Mouse (Mus musculus): ENCODE data around the gene Mib2. TPM values are rescaled to one million over a fixed set of nuclear protein-coding genes. Genes with fewer than 3 reads are reported as not detected.
"Not testable (repeated sequence)": the region's sequence is repeated elsewhere in the genome, so short reads cannot be mapped to it uniquely, and the experiment has no call there.

Gene Mib2
- total RNA-seq (2021), result 10 to 100 TPM; 25.9 to 27.1 TPM
- long read RNA-seq, experiment 1, transcript Mib2-201 (19 exons, 3,642 nt), result major isoform, 9 of 34 reads
- long read RNA-seq, experiment 1, partial matches to known transcripts, result 11 of 34 reads
- long read RNA-seq, experiment 1, other reads (novel, unspliced or antisense), result 14 of 34 reads
- long read RNA-seq, experiment 2, transcript Mib2-201 (19 exons, 3,642 nt), result major isoform, 5 of 58 reads
- long read RNA-seq, experiment 2, partial matches to known transcripts, result 12 of 58 reads
- long read RNA-seq, experiment 2, other reads (novel, unspliced or antisense), result 41 of 58 reads

DNA sequence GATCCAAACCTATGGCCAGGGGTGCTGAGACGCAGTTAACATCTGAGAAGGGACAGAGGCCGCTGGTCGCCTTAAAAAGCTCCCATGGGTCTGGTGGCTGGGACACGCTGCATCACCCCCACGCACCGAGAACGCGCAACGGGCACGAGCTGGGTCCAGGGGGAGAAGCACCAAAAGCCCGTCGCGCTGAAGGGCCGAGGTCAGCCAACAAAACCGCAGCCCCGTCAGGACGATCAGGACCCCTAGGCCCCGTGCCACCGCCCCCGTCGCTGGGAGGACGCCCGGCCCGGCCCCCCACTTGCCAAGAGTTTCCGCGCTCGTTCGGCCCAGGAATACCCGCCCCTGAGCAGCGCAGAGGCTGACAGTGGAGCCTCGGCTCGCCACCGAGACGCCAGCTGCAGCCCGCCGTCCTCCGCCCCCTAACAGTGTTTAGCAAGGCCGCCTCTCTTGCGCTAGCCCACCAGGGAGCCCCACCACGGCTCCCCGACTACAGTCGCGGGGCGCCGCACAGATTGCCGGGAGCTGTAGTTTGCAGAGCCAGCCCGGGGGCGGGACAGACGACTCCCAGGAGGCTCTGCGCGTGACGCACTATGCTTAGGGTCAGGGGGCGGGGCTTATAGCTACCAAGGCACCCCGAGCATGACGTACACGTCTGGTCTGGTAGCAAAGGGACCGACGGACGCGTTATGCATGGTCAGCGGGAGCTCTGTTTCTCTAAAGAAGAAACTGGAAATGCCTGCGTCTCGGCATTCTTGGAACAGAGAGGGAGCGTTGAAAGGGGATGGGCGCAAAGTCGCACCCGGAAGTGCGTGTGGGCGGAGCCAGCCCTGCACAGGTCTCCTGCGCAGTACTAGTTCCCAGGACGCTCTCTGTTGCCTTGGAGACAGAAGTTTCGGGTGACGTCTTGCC lies at the start of gene Mib2:
Gene Mib2 (minus strand): TSS at position 510 of the 909 bp plus-strand sequence.
- DNase-seq (ENCODE audit: low spot score in 2 of 2), result peak; percentile 90 to 98

GRCm38 (mm10) chr4:155710521-155711252 lies 41.7 kb upstream of the Mib2 start:
- no peak for DNase-seq (ENCODE audit: low spot score in 2 of 2)

DNA sequence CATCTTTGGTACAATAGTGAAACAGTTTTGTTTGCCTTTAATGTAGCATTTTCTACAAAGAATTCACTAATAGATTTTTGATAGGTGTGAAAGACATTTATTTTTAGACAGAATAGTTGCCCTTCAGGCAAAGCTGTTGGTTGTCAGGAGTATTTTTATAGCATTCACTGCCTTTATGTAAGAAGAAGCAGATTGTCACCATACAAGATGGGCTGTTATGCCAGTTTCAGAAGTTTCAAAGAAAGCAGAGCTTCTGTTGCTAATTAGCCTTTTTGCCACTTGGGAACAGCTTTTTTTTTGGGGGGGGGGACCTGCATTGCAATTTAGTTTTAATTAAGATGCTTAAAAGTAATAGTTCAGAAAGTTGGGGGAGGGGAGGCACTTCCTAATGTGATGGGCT lies 40.0 kb upstream of the Mib2 start:
- DNase-seq (ENCODE audit: low spot score in 2 of 2), result no peak

DNA sequence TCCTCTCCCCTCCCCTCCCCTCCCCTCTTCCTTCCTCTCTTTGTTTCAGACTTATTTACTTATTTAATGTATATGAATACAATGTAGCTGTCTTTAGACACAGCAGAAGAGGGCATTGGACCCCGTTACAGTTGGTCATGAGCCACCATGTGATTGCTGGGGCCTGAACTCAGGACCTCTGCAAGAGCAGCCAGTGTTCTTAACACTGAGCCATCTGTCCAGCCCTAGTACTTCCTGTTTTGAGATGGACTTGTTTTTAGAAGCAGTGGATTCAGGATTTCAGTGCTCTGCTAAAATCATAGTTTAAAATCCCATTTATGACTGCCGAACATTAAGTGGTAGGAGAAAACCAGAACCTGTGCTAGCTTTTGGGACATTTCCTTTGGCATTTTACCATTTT lies 39.6 kb upstream of the Mib2 start:
- DNase-seq (ENCODE audit: low spot score in 2 of 2), result no peak

DNA sequence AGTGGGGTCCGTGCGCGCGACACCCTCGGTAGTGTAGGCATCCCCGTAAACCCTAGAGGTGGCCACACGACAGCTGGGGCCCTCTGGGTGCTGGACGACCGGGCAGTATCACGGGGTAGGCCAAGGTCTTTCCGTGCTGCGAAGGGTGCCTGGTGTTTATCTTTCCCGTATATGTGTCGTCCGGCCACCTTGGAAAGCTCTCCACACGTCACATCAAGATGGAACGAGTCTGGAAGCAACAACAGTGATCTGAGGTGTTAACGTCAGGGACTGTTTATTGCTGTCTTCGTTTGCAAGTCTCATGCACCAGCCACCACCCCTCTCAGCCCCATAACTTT lies 36.6 kb upstream of the Mib2 start:
- DNase-seq (ENCODE audit: low spot score in 2 of 2), result no peak

- peak; percentile 89 to 93 for DNase-seq (ENCODE audit: low spot score in 2 of 2)
Measured at GRCm38 (mm10) chr4:155704721-155705591, 36.0 kb upstream of the Mib2 start, which contains the start of gene Ssu72. Gene Ssu72, plus strand, starts transcription at chr4:155704800.

DNA sequence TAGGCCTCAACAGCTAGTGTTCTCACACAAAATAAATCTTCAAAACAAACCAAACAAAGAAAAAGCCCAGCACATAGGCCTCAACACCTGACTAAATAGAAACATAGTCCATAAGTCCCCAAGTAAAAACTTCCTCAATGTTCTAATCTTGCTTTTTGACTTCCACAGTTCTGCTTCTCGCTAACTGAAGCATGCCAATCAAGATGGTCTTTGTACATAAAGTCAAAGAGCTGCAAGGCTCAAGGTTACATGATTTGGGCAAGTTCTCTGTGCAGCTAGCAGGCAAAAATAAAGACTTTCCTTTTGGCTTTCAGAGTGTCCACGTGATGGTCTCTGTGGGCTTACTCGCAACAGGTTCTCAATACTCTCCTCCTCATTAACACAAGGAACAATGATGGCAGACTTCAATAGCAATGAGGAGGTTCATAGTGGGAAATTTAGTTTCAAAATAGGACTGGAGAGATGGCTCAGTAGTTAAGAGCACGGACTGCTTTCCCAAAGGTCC lies 34.5 kb upstream of the Mib2 start:
- DNase-seq (ENCODE audit: low spot score in 2 of 2), result no peak

GRCm38 (mm10) chr4:155700425-155700824 lies 31.4 kb upstream of the Mib2 start:
- DNase-seq (ENCODE audit: low spot score in 2 of 2), result no peak

DNA sequence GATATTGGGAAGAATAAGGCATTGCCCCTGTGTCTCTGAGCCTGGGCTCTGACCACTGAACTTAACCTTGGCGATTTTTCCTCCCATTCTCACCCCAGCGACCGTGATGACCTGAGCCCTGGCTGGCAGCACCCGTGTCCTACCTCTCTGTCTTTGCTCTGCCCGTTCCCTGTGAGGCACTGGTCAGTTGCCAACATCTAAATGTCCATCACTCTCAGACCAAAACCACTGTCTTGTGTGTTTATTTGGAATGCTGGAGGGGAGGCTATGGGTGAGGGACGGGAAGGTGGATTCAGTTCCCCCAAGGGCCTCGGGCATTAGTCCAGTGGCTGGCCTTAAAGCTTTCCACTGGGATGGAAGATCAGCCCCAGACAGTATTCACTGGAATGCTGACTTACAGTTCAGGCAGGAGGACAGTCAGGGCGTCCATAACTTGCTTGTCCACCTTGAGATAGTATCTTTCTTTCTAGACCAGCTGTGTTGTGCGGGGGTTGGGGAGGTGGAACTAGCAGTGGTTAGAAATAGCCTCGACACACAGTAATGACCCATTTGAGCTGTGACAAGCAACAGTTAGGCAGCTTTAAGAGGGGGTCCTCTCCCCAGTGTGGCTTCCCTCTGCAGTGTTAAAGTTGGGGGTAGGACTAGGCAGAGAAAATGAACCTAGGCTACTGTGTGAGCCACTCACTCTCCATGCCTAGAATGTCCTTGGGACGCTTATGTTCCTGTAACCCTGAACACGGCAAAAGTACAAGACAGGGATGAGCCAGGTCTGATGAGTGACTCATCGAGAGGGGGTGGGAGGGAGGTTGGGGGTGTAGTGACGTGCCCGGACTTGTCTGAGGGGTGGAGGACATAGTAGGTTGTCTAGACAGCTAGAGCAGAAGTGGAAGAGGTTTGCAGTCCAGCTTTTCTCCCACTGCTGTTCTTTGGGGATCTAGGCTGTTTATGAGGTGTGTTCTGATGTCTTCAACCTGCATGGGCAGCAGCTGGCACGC lies 27.6 kb upstream of the Mib2 start:
- no peak for DNase-seq (ENCODE audit: low spot score in 2 of 2)

DNA sequence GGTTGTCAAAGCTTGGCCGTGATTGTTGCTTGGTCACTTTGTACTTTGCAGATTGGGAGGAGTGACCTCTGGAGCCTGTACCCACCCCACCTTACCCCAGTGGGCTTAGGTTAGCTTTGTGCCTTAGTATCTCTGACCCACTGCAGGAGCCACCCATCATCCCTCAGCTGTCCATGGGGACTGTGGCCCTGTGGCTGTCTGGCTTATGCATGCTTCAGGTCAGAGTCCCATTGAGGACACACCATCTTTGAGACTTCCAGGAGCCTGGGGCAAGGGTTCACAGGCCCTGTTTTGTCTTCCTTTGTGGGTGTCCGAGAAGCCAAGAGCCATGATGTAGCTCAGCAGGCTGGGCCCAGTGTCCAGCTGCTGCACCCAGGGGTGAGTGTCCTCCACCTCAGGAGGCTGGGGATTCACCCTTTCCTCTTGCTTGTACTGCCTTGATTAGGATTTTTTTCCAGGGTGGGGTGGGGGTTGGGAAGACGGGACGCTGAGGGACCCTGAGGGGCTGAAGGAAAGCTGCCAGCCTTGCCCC lies 26.6 kb upstream of the Mib2 start:
- DNase-seq (ENCODE audit: low spot score in 2 of 2), result no peak

- peak; percentile 54 to 70 for DNase-seq (ENCODE audit: low spot score in 2 of 2)
Measured at GRCm38 (mm10) chr4:155694482-155695401, 25.7 kb upstream of the Mib2 start.

GRCm38 (mm10) chr4:155694111-155694481 lies 25.1 kb upstream of the Mib2 start, which contains the start of gene Fndc10:
Gene Fndc10, plus strand, starts transcription at chr4:155694342.
- peak in 1 of 2 experiments; percentile 69 for DNase-seq (ENCODE audit: low spot score in 2 of 2)

DNA sequence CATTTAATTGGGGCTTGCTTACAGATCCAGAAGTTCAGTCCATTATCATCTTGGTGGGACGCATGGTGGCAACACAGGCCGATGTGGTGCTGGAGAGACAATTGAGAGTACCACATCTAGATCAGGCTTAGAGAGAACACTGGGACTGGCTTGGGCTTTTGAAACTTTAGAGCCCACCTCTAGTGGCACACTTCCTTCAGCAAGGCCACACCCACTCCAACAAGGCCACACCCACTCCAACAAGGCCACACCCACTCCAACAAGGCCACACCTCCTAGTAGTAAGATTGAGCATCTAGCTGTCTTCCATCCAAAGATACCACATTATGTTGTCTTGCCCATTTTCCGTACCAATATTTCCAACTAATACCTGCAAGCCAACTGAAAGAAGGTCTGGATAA lies 23.4 kb upstream of the Mib2 start:
- no peak for DNase-seq (ENCODE audit: low spot score in 2 of 2)

GRCm38 (mm10) chr4:155690571-155691375 lies 21.8 kb upstream of the Mib2 start:
- DNase-seq (ENCODE audit: low spot score in 2 of 2), result no peak

GRCm38 (mm10) chr4:155687764-155688163 lies 18.8 kb upstream of the Mib2 start:
- DNase-seq (ENCODE audit: low spot score in 2 of 2), result not testable (repeated sequence)

DNA sequence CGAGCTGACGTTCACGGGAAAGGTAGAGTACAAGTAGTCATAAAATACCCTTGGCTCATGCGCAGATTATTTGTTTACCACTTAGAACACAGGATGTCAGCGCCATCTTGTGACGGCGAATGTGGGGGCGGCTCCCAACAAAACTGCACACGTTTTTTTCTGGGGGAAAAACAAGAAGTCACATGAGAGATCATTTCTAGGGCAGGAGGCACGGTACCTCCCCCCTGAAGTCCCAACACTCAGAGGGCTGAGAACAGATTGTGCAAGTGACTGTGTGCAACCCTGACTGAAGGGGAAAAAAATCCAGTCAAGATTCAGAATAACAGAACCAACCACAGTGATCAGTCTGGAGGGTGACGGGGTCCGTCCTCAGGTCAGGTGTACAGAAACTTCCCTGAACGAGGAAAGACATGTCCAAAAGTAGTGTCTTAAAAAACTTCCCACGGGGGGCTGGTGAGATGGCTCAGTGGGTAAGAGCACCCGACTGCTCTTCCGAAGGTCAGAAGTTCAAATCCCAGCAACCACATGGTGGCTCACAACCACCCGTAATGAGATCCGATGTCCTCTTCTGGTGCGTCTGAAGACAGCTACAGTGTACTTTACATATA lies 14.8 kb upstream of the Mib2 start:
- not testable (repeated sequence) for DNase-seq (ENCODE audit: low spot score in 2 of 2)

- DNase-seq (ENCODE audit: low spot score in 2 of 2), result no peak
Measured at GRCm38 (mm10) chr4:155675991-155676390, 7.0 kb upstream of the Mib2 start.
